Mouse (Mus musculus) liver, adult (tissue): Measurements from ENCODE around the gene Eef1b2.

Source experiments
- GATA4 ChIP-seq: IDR thresholded peaks from 2 replicates; pipeline ENCODE4 v1.6.1; 2014; ENCODE audit warnings: mild to moderate bottlenecking, low read length; ENCODE audit not compliant: insufficient replicate concordance

Gene Eef1b2

DNA sequence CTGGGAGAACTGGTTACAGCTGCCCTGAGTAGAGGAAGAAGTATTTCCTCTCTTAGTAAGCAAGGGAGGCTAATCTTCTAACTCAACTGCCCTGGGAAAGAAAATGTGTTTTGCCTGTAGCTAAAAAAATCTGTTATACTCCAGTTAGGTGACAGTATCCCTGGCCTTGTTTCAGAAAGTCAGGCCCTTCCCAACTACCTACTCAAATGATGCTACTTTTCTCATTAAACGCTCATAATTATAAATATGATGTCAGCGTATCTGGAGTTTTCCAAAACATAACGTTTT is 37.6 kb downstream of the Eef1b2 start, which contains the start of gene Gpr1:
Gene Gpr1 (minus strand): TSS at position 273 of the 288 bp plus-strand sequence.
- TF ChIP-seq GATA4, result no peak

DNA sequence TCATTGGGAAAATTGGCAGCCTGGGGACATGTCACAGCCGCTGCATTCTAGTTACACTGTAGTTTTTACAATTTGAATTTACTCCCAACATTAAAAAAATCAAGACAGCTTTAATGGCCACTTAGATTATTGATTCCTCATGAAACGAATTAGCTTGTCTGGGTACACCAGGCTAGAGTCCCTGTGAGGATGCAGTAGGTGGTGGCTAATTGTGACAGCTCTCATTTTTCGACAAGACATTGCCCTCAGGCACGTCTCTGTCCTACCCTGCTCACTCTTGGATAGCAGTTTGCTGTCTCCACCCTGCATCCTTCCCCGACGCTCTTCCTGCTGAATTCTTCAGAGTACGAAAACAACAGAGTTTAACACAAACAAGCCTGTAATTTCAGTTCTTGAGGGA is 38.0 kb downstream of the Eef1b2 start:
- no peak for TF ChIP-seq GATA4

DNA sequence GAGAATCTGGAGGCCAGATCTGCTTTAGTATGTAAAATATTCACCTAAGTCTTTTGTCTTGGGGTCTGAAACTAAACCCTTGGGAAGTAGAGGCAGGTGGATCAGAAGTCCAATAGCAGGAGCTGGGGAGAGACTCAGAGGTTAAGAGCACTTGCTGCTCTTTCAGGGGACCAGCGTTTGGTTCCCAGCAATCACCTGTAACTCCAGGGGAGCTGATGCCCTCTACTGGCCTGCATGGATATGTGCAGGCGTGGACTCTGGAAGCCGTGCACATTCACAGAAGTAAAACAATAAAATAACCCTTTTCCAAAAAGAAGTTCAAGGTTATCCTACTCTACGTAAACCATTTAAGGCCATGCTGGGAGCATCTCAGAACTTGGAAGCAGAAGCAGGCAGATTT is 42.7 kb downstream of the Eef1b2 start:
- no peak for TF ChIP-seq GATA4

DNA sequence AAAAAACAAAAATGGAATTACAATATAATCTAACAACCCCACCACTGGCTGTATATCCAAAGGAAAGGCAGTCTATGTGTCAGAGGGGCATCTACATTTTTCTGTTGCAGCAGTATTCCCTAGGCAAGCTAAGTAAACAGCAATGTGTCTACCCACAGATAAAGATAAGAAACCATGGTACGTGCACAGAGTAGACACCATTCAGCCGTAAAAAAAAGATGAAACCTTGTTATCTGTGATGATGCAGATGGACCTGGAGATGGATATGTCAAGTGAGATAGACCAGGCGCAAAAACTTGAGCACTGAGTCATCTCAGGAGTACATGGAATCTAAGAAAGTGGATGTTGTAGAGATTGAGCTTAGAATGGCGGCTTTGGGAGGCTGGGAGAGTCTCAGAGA is 48.4 kb downstream of the Eef1b2 start:
- TF ChIP-seq GATA4, result no peak

DNA sequence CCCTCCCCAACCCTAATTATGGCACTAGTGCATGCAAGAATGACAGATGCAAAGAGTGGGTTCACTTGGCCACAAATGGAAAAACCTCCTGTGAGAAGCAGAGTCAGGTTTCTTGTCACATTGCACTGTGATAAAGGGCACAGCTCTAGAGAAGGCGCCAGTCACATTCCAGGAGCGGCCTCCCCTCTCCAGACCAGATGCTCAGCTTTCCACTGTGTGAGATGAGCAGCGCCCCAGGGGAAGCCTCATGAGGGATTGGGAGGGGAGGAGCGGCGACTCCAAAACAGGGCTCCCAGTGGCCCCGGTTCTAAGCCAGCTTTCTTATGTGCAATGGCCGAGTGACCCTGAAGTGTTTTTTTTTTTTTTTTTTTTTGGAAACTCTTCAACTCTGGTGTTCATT is 49.3 kb downstream of the Eef1b2 start:
- no peak for TF ChIP-seq GATA4

DNA sequence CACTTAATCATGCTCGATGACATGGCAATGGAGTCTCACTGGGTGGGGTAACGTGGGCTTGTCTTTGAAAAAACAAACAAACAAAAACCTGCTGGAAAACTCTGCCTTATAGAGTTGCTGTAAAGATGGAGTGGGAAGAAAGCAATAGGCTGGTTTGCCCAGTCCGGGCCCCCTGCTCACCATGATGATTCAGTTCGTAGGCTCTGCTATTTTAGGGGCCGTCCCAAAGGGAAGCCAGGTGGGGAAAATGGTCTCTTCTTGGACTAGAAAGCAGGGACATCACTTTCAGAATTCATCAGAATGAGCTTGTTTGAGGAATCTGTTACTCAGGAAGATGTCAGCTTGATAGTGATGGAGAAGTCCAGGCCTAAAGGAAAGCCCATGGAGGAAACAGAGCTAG is 50.6 kb downstream of the Eef1b2 start:
- TF ChIP-seq GATA4, result no peak
